Mouse (Mus musculus) lung, adult 2 months (tissue): ENCODE results near the gene Borcs6.
"Not testable (repeated sequence)": the region's sequence is repeated elsewhere in the genome, so short reads cannot be mapped to it uniquely, and the experiment has no call there.

Experiments
- CTCF ChIP-seq: fragments of 200-500 bp; IDR thresholded peaks from 2 replicates; pipeline ENCODE4 v1.5.1; 2011; ENCODE audit warnings: mild to moderate bottlenecking, low read length, control low read depth; ENCODE audit not compliant: insufficient read depth
- POLR2A ChIP-seq: fragments of 200-500 bp; IDR thresholded peaks from 2 replicates; pipeline ENCODE4 v1.6.1; 2011; ENCODE audit warnings: low read depth, mild to moderate bottlenecking, control low read depth, low read length, borderline replicate concordance; ENCODE audit errors: extremely low read depth

GRCm38 (mm10) chr11:69093856-69094255 lies 34.3 kb downstream of the Borcs6 start:
- not testable (repeated sequence) for TF ChIP-seq CTCF, POLR2A
